Mouse (Mus musculus) heart, adult 2 months (tissue): Measurements from ENCODE around the gene Rph3al.

ENCODE experiments used
- CTCF ChIP-seq: fragments of 200-600 bp; IDR thresholded peaks from 2 replicates; pipeline ENCODE4 v1.8.1; 2022; ENCODE audit warnings: antibody characterized with exemption, mild to moderate bottlenecking, moderate library complexity
- EP300 ChIP-seq: fragments of 200-500 bp; IDR thresholded peaks from 2 replicates; pipeline ENCODE4 v1.6.1; 2011; ENCODE audit warnings: low read depth, low read length, control low read depth; ENCODE audit not compliant: insufficient read depth
- POLR2A ChIP-seq: fragments of 200-500 bp; IDR thresholded peaks from 2 replicates; pipeline ENCODE4 v1.6.1; 2011; ENCODE audit warnings: mild to moderate bottlenecking, low read depth, low read length, control low read depth; ENCODE audit not compliant: insufficient read depth

- TF ChIP-seq EP300 (no peak), CTCF (no peak), POLR2A (no peak)
Observed at GRCm38 (mm10) chr11:75950459-75950858, 12.2 kb upstream of the Rph3al start.
